Mouse (Mus musculus) hindbrain, embryonic 12.5 days (tissue): Measurements from ENCODE around the gene Gm6525. TPM values are rescaled to one million over a fixed set of nuclear protein-coding genes. Genes with fewer than 3 reads are reported as not detected.

Experiments used
- ATAC-seq: fragments of 200-750 bp; cut with Nextera tagmentation; 2 replicates; pipeline ENCODE4 v1.8.0; 2017; ENCODE audit warnings: moderate TSS enrichment; ENCODE audit not compliant: low FRiP score
- H3K27ac ChIP-seq: fragments of 300-500 bp; sonication (generic); 2 replicates; pipeline ENCODE4 v1.5.1; 2016; ENCODE audit warnings: mild to moderate bottlenecking
- H3K27me3 ChIP-seq: fragments of 300-500 bp; sonication (generic); 2 replicates; pipeline ENCODE4 v1.6.1; 2016; ENCODE audit warnings: mild to moderate bottlenecking
- H3K36me3 ChIP-seq: fragments of 300-500 bp; sonication (generic); 2 replicates; pipeline ENCODE4 v1.6.1; 2016; ENCODE audit warnings: mild to moderate bottlenecking
- H3K4me1 ChIP-seq: fragments of 300-500 bp; sonication (generic); 2 replicates; pipeline ENCODE4 v1.6.1; 2016
- H3K4me2 ChIP-seq: fragments of 300-500 bp; sonication (generic); replicated peaks from 2 replicates; pipeline ENCODE4 v1.6.1; 2016; ENCODE audit warnings: mild to moderate bottlenecking
- H3K4me3 ChIP-seq: fragments of 300-500 bp; sonication (generic); 2 replicates; pipeline ENCODE4 v1.5.1; 2016; ENCODE audit warnings: mild to moderate bottlenecking
- H3K9ac ChIP-seq: fragments of 300-500 bp; sonication (generic); 2 replicates; pipeline ENCODE4 v1.6.1; 2016; ENCODE audit warnings: mild to moderate bottlenecking, moderate library complexity
- H3K9me3 ChIP-seq: fragments of 300-500 bp; sonication (generic); replicated peaks from 2 replicates; pipeline ENCODE4 v1.6.1; 2016; ENCODE audit warnings: mild to moderate bottlenecking
- WGBS: fragments of 180-500 bp; shearing (Covaris S2); methylation state at CpG from one replicate; pipeline ENCODE4 v1.1.7; 2016; 5-methylcytosine and 5-hydroxymethylcytosine counted together
- polyA plus RNA-seq: library from polyadenylated mRNA; unstranded; fragments of >200 nt; fragmentation: Nextera tagmentation; extraction: Ambion mirVana; gene quantifications from 2 replicates; pipeline ENCODE4 v1.2.1, GENCODE M21; 2016

Gene Gm6525
- polyA plus RNA-seq, 1 experiment from 2014 or later: 2.4 TPM

DNA sequence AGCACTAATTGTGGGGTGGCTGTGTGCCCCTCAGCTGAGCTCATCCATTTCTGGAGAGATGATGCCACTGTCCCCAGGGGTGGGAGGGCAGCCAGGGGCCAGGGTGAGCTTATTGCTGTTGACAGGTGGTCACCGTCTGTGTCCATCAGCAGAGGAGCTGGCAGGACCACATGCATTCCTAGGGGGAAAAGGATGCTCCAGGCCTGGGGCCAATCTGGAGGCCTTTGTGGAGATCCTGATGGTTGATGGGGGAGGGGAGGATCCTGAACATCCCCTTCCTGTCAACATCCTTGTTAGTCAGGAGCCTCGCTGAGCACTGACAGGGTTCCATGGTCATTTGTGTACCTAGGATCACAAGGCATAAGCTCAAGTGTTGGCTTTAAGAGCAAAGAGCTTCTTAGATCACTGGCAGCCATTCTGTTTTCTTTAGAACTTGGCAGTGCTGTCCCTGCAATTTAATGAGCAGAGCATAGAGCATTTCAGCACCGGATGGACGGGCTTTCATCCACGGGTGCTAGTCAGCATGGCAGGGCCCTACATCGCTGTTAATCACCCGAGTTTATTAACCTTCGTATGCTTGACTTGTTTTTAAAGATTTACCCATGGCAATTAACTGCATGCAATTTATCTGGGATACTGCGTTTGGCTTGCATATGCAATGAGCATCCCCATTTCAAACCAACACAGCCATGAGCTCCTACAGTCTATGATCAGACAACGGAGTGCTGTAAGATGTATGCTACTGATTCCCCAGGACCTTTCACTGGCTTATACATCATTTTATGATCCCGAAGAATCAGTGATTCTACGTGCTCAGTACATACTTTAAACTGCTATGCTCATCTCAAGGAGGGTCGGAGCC, 26.9 kb downstream of the Gm6525 start:
- no peak overlapping the region for H3K4me2 ChIP-seq
- peak; percentile 80 for ATAC-seq
- H3K9ac ChIP-seq: no peak overlapping the region
- H3K9me3 ChIP-seq: no peaks in the 10 kb centered on the region
- peaks cover 29% of the 10 kb centered on the region for H3K36me3 ChIP-seq
- H3K4me1 ChIP-seq: peaks cover 11% of the 10 kb centered on the region
- 67% methylated on average over 13 of the region's 13 CpGs for WGBS
- no peaks in the 10 kb centered on the region for H3K27me3 ChIP-seq
- H3K27ac ChIP-seq: peak overlapping the region; percentile 31
- no peak overlapping the region for H3K4me3 ChIP-seq

GRCm38 (mm10) chr3:84204640-84205039, 30.7 kb downstream of the Gm6525 start:
- Histone ChIP-seq H3K27ac (no peak overlapping the region), H3K27me3 (no peaks in the 10 kb centered on the region), H3K36me3 (peaks cover 56% of the 10 kb centered on the region), H3K9ac (no peak overlapping the region), H3K4me2 (no peak overlapping the region), H3K4me3 (no peak overlapping the region), H3K9me3 (no peaks in the 10 kb centered on the region), H3K4me1 (peaks cover 11% of the 10 kb centered on the region)
- WGBS: 78% methylated on average over 5 of the region's 5 CpGs
- no peak for ATAC-seq

DNA sequence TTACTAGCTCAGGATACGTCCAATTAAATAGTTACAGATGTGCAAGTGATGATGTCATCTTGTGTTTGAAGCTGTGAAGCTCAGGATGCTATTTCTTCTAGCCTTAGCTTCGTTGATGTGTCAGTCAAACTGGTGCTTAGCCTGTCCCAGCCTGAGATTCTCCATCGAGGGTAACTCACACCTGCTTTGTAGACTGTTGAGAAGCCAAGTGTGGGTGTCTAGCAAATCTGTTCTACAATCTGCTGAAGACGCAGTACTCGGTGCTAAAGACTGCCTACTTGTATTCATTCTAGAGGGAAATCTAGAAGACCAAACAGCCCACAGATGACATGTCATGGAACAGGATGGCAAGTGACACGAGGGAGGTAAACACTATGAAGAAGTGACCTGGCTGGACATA, 31.7 kb downstream of the Gm6525 start:
- Histone ChIP-seq H3K27ac (no peak overlapping the region), H3K27me3 (no peaks in the 10 kb centered on the region), H3K4me1 (peaks cover 14% of the 10 kb centered on the region), H3K4me3 (no peak overlapping the region), H3K4me2 (no peak overlapping the region), H3K36me3 (peaks cover 61% of the 10 kb centered on the region), H3K9ac (no peak overlapping the region), H3K9me3 (no peaks in the 10 kb centered on the region)
- 88% methylated on average over 6 of the region's 6 CpGs for WGBS
- ATAC-seq: no peak

GRCm38 (mm10) chr3:84206106-84206505, 32.2 kb downstream of the Gm6525 start:
- Histone ChIP-seq H3K4me2 (no peak overlapping the region), H3K9me3 (no peaks in the 10 kb centered on the region), H3K27me3 (no peaks in the 10 kb centered on the region), H3K9ac (no peak overlapping the region), H3K36me3 (peaks cover 61% of the 10 kb centered on the region), H3K27ac (no peak overlapping the region), H3K4me3 (no peak overlapping the region), H3K4me1 (peaks cover 12% of the 10 kb centered on the region)
- ATAC-seq: no peak
- WGBS: 90% methylated on average over 3 of the region's 3 CpGs

DNA sequence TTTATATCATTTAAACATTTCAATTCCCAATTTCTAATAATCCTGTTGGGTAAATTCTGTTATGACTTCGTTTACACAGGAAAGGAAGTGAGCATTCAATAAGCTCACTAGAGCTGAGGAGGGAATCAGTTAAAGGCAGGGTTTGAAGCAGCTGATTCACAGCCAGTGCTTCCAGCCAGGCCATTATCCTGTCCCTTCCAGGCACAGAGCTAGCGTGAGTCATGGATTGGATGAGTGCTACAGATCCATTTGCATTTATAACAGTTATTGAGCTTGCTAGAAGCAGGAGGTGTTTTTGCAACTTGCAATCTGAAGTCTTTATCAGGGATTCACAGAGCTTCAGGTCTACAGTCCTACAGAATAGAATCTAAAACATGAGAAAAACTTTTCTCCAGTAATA, 33.5 kb downstream of the Gm6525 start:
- Histone ChIP-seq H3K9me3 (no peaks in the 10 kb centered on the region), H3K4me3 (no peak overlapping the region), H3K27me3 (no peaks in the 10 kb centered on the region), H3K4me2 (no peak overlapping the region), H3K36me3 (peaks cover 55% of the 10 kb centered on the region), H3K4me1 (peaks cover 14% of the 10 kb centered on the region; the same call in 1 of the 2 replicates), H3K27ac (no peak overlapping the region), H3K9ac (no peak overlapping the region)
- WGBS: 76% methylated on average over 2 of the region's 2 CpGs
- ATAC-seq: no peak

DNA sequence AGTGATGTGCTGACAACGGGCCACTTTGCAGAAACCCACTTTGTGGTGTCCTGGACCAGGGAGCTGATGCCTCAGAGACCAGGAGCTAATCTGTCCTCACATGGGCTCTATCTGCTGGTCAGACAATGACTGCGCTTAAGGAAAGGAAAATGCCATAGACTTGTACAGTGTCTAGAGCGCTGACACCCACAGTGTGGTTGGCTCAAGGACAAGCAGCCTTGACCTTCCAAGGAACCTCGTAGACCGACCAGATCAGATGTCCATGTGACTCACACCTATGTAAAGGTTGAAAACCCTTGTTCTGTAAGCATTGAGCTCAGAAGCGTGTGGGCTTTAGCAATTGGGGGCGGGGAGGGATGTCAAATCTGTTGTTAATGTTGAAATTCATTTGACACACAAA, 34.6 kb downstream of the Gm6525 start:
- no peak overlapping the region for H3K4me2 ChIP-seq
- peaks cover 19% of the 10 kb centered on the region for H3K4me1 ChIP-seq
- no peaks in the 10 kb centered on the region for H3K27me3 ChIP-seq
- 0 out of 2 replicates have a peak, but pooled peaks have one; percentile 9 for ATAC-seq
- H3K27ac ChIP-seq: no peak overlapping the region
- H3K9me3 ChIP-seq: no peaks in the 10 kb centered on the region
- WGBS: 94% methylated on average over 7 of the region's 7 CpGs
- H3K4me3 ChIP-seq: no peak overlapping the region
- no peak overlapping the region for H3K9ac ChIP-seq
- H3K36me3 ChIP-seq: peaks cover 58% of the 10 kb centered on the region

GRCm38 (mm10) chr3:84208917-84209513, 35.1 kb downstream of the Gm6525 start:
- WGBS: 95% methylated on average over 7 of the region's 7 CpGs
- Histone ChIP-seq H3K4me2 (no peak overlapping the region), H3K27me3 (no peaks in the 10 kb centered on the region), H3K9me3 (no peaks in the 10 kb centered on the region), H3K36me3 (peaks cover 58% of the 10 kb centered on the region), H3K4me3 (no peak overlapping the region), H3K27ac (no peak overlapping the region), H3K4me1 (peaks cover 19% of the 10 kb centered on the region), H3K9ac (no peak overlapping the region)
- no peak for ATAC-seq

GRCm38 (mm10) chr3:84211340-84211875, 37.5 kb downstream of the Gm6525 start:
- Histone ChIP-seq H3K27me3 (no peaks in the 10 kb centered on the region), H3K4me3 (no peak overlapping the region), H3K9me3 (no peaks in the 10 kb centered on the region), H3K36me3 (peaks cover 39% of the 10 kb centered on the region), H3K4me2 (no peak overlapping the region), H3K4me1 (peaks cover 40% of the 10 kb centered on the region), H3K27ac (no peak overlapping the region), H3K9ac (no peak overlapping the region)
- 89% methylated on average over 7 of the region's 7 CpGs for WGBS
- no peak for ATAC-seq

DNA sequence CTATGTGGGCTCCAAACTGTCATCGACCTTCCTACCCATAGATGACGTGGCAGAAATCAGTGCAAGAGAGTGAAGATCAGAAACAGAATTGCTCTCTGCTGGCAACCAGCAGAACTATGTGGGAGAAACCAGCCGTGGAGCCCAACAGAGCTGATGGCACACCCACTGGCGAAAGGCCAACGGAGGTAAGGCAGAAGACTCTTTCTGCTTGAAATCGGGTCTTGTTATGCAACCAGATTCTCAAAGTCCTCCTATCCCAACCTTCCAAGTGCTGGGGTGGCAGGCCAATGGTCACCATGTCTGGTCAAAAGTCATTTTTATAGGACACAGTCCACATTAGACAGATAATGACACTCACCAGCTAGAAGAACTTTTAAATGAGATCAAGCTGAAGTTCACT, 40.6 kb downstream of the Gm6525 start:
- Histone ChIP-seq H3K4me2 (no peak overlapping the region), H3K9me3 (no peaks in the 10 kb centered on the region), H3K9ac (no peak overlapping the region), H3K36me3 (peaks cover 10% of the 10 kb centered on the region), H3K4me3 (no peak overlapping the region), H3K4me1 (peaks cover 69% of the 10 kb centered on the region), H3K27me3 (no peaks in the 10 kb centered on the region), H3K27ac (no peak overlapping the region)
- 91% methylated on average over 6 of the region's 6 CpGs for WGBS
- no peak for ATAC-seq

- WGBS: 52% methylated on average over 9 of the region's 9 CpGs
- peak; percentile 12; the same call in 1 of the 2 replicates for ATAC-seq
- H3K36me3 ChIP-seq: 0 out of 2 replicates have a peak, but pooled peaks cover 4% of the 10 kb centered on the region
- 0 out of 2 replicates have a peak overlapping the region, but pooled peaks have one; percentile 30 for H3K27ac ChIP-seq
- peaks cover 66% of the 10 kb centered on the region for H3K4me1 ChIP-seq
- no peak overlapping the region for H3K9ac ChIP-seq
- H3K27me3 ChIP-seq: no peaks in the 10 kb centered on the region
- peak overlapping the region; percentile 32 for H3K4me2 ChIP-seq
- H3K4me3 ChIP-seq: no peak overlapping the region
- H3K9me3 ChIP-seq: no peaks in the 10 kb centered on the region
These were observed 41.3 kb downstream of the Gm6525 start for GRCm38 (mm10) chr3:84215253-84215652.

DNA sequence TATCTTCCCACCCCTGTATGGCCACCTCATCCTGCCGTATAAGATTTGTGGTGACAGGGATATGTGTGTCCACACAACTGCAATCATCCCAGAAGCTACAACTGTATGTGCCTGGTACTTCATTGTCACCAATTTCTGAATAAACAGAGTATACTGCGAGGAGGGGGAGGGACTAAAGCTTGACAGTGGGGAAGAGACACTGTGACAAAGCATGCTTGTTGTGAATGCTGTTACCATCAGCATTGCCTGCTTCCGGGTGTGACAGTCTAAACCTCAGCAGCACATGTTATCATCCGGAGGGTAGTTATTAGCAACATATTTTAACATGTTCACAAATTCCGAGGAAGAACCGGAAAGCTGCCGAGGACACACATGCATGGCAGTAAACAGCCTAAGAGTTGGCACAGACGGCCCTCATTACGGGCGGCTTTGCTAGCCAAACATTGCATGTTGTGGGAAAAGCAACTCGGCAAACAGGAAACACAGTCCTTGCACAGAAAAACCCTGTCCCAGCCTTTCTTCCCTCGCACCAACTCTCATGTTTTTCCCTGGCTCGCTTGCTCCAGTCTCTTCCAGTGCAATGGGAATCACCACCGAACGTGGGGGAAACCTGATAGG, 41.9 kb downstream of the Gm6525 start:
- no peak overlapping the region for H3K9ac ChIP-seq
- ATAC-seq: no peak
- H3K4me2 ChIP-seq: peak overlapping the region; percentile 32
- WGBS: 79% methylated on average over 15 of the region's 15 CpGs
- H3K4me1 ChIP-seq: peaks cover 61% of the 10 kb centered on the region
- no peaks in the 10 kb centered on the region for H3K27me3 ChIP-seq
- no peaks in the 10 kb centered on the region for H3K9me3 ChIP-seq
- H3K36me3 ChIP-seq: 0 out of 2 replicates have a peak, but pooled peaks cover 4% of the 10 kb centered on the region
- H3K4me3 ChIP-seq: no peak overlapping the region
- H3K27ac ChIP-seq: peak overlapping the region; percentile 30; the same call in 1 of the 2 replicates
